Mouse (Mus musculus): ENCODE data around the gene Pstk.
"Not testable (repeated sequence)": the region's sequence is repeated elsewhere in the genome, so short reads cannot be mapped to it uniquely, and the experiment has no call there.

The Pstk gene

DNA sequence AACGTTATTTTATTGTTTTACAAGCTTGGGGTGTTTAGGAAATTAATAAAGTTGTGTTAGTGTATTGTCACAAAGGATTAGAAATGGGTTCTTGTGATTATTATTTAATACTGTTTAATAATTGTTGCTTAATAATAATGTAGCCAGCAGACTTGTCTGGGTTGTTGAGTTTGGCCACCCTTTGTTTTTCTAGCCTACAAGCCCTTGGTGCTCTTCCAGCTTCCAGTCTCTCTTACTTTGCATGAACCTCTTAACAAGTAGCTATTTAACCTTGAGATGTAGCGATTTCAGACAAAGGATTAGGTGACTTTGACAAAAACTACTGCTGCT lies 41.0 kb downstream of the Pstk start:
- no peak for DNase-seq (ENCODE audit: low read depth, low spot score)

DNA sequence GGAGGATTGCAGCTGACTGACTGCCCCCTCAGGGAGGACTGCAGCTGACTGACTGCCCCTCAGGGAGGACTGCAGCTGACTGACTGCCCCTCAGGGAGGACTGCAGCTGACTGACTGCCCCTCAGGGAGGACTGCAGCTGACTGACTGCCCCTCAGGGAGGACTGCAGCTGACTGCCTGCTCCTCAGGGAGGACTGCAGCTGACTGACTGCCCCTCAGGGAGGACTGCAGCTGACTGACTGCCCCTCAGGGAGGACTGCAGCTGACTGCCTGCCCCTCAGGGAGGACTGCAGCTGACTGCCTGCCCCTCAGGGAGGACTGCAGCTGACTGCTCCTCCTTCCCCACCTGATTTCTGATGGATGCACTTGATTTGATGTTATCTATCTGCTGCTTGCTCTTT lies 45.8 kb downstream of the Pstk start:
- DNase-seq (ENCODE audit: low read depth, low spot score): not testable (repeated sequence)

DNA sequence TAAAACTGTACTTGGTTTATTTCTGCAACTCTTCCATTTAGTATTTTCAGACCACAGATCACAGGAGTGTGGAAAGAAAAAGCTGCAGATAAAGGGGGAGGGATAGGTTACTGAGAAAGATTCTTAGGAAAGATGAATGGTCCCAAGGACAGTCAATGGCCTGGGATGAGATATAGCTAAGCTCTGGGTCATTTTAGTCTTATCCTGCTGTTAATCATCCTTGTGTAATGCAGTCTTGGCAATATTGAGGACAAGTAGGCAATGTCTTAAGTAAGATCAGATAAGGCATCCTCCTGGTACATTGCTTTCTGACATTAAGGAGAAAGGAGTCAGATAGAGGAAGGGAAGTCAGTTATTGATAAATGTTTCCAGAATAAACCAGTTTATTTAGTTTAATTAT lies 46.7 kb downstream of the Pstk start:
- no peak for DNase-seq (ENCODE audit: low read depth, low spot score)

DNA sequence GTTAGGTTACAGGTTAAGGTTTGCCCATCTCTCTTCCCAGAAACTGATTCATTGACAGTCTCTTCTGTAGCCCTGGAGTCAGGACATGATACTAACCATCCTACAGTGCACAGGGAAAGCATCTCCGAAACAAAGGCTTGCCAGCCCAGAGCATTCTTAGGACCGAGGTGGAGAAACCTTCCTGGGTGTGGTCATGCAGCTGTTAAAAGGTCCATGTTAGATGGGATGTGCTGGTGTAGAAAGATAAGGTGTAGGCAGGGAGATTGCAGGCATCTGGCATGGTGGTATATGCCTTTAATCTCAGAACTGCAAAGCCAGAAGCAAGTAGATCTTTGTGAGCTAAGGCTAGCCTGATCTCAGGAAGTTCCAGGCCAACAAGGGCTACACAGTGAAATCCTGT lies 54.0 kb downstream of the Pstk start:
- no peak for DNase-seq (ENCODE audit: low read depth, low spot score)

DNA sequence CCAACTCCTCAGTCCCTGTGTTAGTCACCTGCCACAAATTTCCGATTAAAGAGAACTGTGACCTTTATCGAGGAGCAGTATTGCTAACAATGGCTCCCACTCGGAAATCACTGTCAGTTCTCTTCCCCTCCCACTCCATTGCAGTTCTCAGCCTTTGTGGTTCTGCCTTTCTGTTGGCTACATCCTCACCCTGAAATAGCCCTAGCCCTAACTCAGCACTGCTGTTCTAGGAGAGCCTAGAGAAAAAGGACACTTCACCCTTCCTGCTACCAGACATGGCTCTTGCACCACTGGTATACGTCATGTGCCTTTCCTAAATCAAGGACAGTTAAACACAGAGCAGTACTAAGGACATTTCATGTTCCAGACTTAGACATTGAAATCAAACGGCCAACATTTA lies 56.4 kb downstream of the Pstk start:
- no peak for DNase-seq (ENCODE audit: low read depth, low spot score)

DNA sequence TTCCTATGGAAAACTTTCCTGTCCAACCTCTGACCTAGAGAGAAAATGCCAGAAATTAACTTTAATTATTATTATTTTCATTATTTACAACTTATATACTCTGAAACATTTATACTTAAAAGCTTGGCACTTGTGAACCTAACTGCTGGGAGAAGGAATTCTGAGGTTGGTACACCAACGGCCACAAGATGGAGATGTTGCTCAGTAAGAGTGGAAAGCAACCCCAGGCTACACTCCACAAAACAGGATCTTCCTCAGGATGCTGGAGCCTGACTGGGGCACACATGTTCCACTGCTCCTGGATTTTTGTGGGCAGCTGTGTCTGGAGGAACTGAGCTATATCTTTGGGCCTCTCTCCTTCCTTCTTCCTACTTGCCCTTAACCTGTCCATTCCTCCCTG lies 61.3 kb downstream of the Pstk start:
- peak; percentile 39 for DNase-seq (ENCODE audit: low read depth, low spot score)

DNA sequence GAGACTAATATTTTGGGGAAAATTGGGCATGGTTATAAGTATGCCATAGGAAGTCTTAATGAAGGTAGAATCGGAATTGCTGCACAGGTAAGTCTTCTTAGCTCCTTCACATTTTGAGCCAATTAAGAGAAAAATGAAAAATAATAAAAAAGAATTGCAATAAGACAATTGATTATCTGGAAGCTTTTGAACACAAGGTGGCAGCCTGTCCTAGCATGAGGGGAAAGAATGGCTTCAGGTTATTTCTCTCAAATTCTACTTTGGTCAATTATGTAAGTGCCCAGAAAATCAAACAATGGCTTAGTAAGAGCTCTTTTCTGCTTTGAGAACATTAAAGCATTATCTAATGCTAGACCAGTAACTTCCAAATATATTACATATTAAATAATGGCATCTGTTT lies 63.3 kb downstream of the Pstk start:
- DNase-seq (ENCODE audit: low read depth, low spot score): no peak

DNA sequence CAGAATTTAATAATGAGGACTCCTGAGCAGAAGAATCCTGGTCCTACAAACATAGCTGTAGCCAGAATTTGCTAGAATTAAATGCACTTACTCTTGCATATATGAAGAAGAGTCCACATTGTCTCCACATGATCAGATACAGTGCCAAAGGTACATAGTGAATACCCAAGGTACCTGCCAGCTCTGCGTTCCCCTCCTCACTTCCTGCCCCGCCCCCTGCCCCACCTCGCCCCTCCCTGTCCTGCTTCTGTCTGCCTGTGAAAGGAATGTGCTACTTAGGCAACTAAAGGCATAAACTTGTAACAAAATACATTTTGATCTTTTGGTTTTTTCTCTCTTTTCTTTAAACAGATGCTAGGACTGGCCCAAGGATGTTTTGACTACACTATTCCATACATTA lies 66.1 kb downstream of the Pstk start:
- DNase-seq (ENCODE audit: low read depth, low spot score): no peak
